Mouse (Mus musculus) heart, postnatal 0 days (tissue): ENCODE measurements at regions not wholly inside any gene's neighbourhood (a gene's known extent, or its start where the extent isn't known, plus 50 kb on each side); places are given as distances from the start of the nearest gene placed in this dataset.
A peak's percentile ranks its signal among the peaks of the same experiment; 100 is the strongest.

Experiments used
- ATAC-seq: fragments of 200-750 bp; cut with Nextera tagmentation; 2 replicates; pipeline ENCODE4 v1.8.0; 2017; ENCODE audit warnings: low read depth, moderate number of reproducible peaks, moderate library complexity; ENCODE audit not compliant: insufficient read depth
- DNase-seq: peaks from one replicate; pipeline ENCODE4 v3.0.0-alpha.2; 2016; ENCODE audit warnings: low spot score
- H3K27ac ChIP-seq: fragments of 300-500 bp; sonication (generic); 2 replicates; pipeline ENCODE4 v1.5.1; 2014; ENCODE audit warnings: low read depth, mild to moderate bottlenecking
- H3K27me3 ChIP-seq: fragments of 300-500 bp; sonication (generic); 2 replicates; pipeline ENCODE4 v1.6.1; 2014; ENCODE audit warnings: low read length, mixed read lengths; ENCODE audit not compliant: control insufficient read depth, insufficient read depth
- H3K36me3 ChIP-seq: fragments of 300-500 bp; sonication (generic); replicated peaks from 2 replicates; pipeline ENCODE4 v1.6.1; 2014; ENCODE audit warnings: low read length, mixed read lengths; ENCODE audit not compliant: control insufficient read depth, insufficient read depth
- H3K4me1 ChIP-seq: fragments of 300-500 bp; sonication (generic); 2 replicates; pipeline ENCODE4 v1.6.1; 2014; ENCODE audit warnings: antibody characterized with exemption; ENCODE audit not compliant: control insufficient read depth, insufficient read depth
- H3K4me2 ChIP-seq: fragments of 300-500 bp; sonication (generic); 2 replicates; pipeline ENCODE4 v1.6.1; 2014; ENCODE audit warnings: low read depth, mild to moderate bottlenecking, low read length, moderate library complexity
- H3K4me3 ChIP-seq: fragments of 300-500 bp; sonication (generic); 2 replicates; pipeline ENCODE4 v1.5.1; 2014; ENCODE audit warnings: low read depth, low read length
- H3K9ac ChIP-seq: fragments of 300-500 bp; sonication (generic); replicated peaks from 2 replicates; pipeline ENCODE4 v1.6.1; 2014; ENCODE audit warnings: low read depth, low read length, mixed read lengths
- H3K9me3 ChIP-seq: fragments of 300-500 bp; sonication (generic); replicated peaks from 2 replicates; pipeline ENCODE4 v1.6.1; 2016; ENCODE audit warnings: low read length; ENCODE audit not compliant: control insufficient read depth
- CTCF ChIP-seq: IDR thresholded peaks from 2 replicates; pipeline ENCODE4 v1.5.1; 2016; ENCODE audit warnings: antibody characterized with exemption, control low read depth, low read depth
- EP300 ChIP-seq: IDR thresholded peaks from 2 replicates; pipeline ENCODE4 v1.6.1; 2016; ENCODE audit warnings: antibody characterized with exemption, low read depth
- WGBS: fragments of 180-500 bp; shearing (Covaris S2); extraction: QIAGEN DNeasy Blood & Tissue Kit; methylation state at CpG from one replicate; pipeline ENCODE4 v1.1.7; 2014; 5-methylcytosine and 5-hydroxymethylcytosine counted together

- 41% methylated on average over 3 of the region's 3 CpGs for WGBS
- H3K9ac ChIP-seq, result no peak overlapping the region
- H3K4me2 ChIP-seq, result no peak overlapping the region
- H3K4me1 ChIP-seq, result peaks cover 16% of the 10 kb centered on the region
- ATAC-seq, result no peak
- no peak overlapping the region for H3K4me3 ChIP-seq
- no peaks in the 10 kb centered on the region for H3K9me3 ChIP-seq
- no peak for DNase-seq
- TF ChIP-seq EP300 (no peak), CTCF (no peak)
- no peaks in the 10 kb centered on the region for H3K36me3 ChIP-seq
- H3K27ac ChIP-seq, result peak overlapping the region; percentile 44
- no peaks in the 10 kb centered on the region for H3K27me3 ChIP-seq
Observed at GRCm38 (mm10) chr16:95847765-95848483, 142.8 kb downstream of the Psmg1 start.

GRCm38 (mm10) chr16:95845323-95845860 lies 143.5 kb downstream of the Ets2 start:
- TF ChIP-seq CTCF (no peak), EP300 (no peak)
- no peak overlapping the region for H3K4me3 ChIP-seq
- no peak overlapping the region for H3K9ac ChIP-seq
- no peak overlapping the region for H3K4me2 ChIP-seq
- no peaks in the 10 kb centered on the region for H3K9me3 ChIP-seq
- ATAC-seq (no peak), DNase-seq (no peak)
- no peak overlapping the region for H3K27ac ChIP-seq
- no peaks in the 10 kb centered on the region for H3K36me3 ChIP-seq
- H3K27me3 ChIP-seq, result no peaks in the 10 kb centered on the region
- peaks cover 16% of the 10 kb centered on the region for H3K4me1 ChIP-seq
- WGBS, result 77% methylated on average over 10 of the region's 10 CpGs

- no peak for TF ChIP-seq EP300
- TF ChIP-seq CTCF, result no peak
- H3K4me3 ChIP-seq, result no peak overlapping the region
- H3K9ac ChIP-seq, result no peak overlapping the region
- peaks cover 16% of the 10 kb centered on the region for H3K4me1 ChIP-seq
- no peaks in the 10 kb centered on the region for H3K27me3 ChIP-seq
- H3K27ac ChIP-seq, result no peak overlapping the region
- ATAC-seq (no peak), DNase-seq (no peak)
- H3K36me3 ChIP-seq, result no peaks in the 10 kb centered on the region
- H3K9me3 ChIP-seq, result no peaks in the 10 kb centered on the region
- no peak overlapping the region for H3K4me2 ChIP-seq
- 59% methylated on average over 4 of the region's 4 CpGs for WGBS
Observed at GRCm38 (mm10) chr16:95844691-95845090, 142.8 kb downstream of the Ets2 start.

- Histone ChIP-seq H3K9ac (no peak overlapping the region), H3K9me3 (no peaks in the 10 kb centered on the region), H3K27ac (no peak overlapping the region), H3K4me1 (peaks cover 1% of the 10 kb centered on the region; the same call in 1 of the 2 replicates), H3K36me3 (no peaks in the 10 kb centered on the region), H3K4me2 (no peak overlapping the region), H3K27me3 (no peaks in the 10 kb centered on the region), H3K4me3 (no peak overlapping the region)
- TF ChIP-seq EP300 (0 out of 2 replicates have a peak, but pooled peaks have one; percentile 24), CTCF (no peak)
- ATAC-seq (0 out of 2 replicates have a peak, but pooled peaks have one; percentile 41), DNase-seq (no peak)
- WGBS, result 76% methylated on average over 3 of the region's 3 CpGs
Observed at GRCm38 (mm10) chr16:95842766-95843165, 140.9 kb downstream of the Ets2 start.

GRCm38 (mm10) chr16:95839512-95840253 lies 137.8 kb downstream of the Ets2 start:
- TF ChIP-seq EP300, result no peak
- TF ChIP-seq CTCF, result no peak
- H3K4me2 ChIP-seq, result no peak overlapping the region
- no peak for DNase-seq
- H3K9ac ChIP-seq, result no peak overlapping the region
- no peaks in the 10 kb centered on the region for H3K27me3 ChIP-seq
- no peak overlapping the region for H3K4me3 ChIP-seq
- WGBS, result 78% methylated on average over 5 of the region's 5 CpGs
- H3K4me1 ChIP-seq, result no peaks in the 10 kb centered on the region
- ATAC-seq, result no peak
- H3K27ac ChIP-seq, result no peak overlapping the region
- H3K9me3 ChIP-seq, result no peaks in the 10 kb centered on the region
- no peaks in the 10 kb centered on the region for H3K36me3 ChIP-seq
